Mouse (Mus musculus) limb, embryonic 10.5 days (tissue): Measurements from ENCODE around the gene Aagab. TPM values are rescaled to one million over a fixed set of nuclear protein-coding genes. Genes with fewer than 3 reads are reported as not detected.

Source experiments
- DNase-seq: peaks from one replicate; pipeline ENCODE4 v3.0.0-alpha.2; 2017; ENCODE audit warnings: low spot score
- H3K27ac ChIP-seq: fragments of 300-500 bp; sonication (generic); 2 replicates; pipeline ENCODE4 v1.5.1; 2016; ENCODE audit warnings: mild to moderate bottlenecking
- H3K27me3 ChIP-seq: fragments of 300-500 bp; sonication (generic); 2 replicates; pipeline ENCODE4 v1.6.1; 2016; ENCODE audit warnings: low read depth, mild to moderate bottlenecking; ENCODE audit not compliant: poor library complexity, severe bottlenecking
- H3K36me3 ChIP-seq: fragments of 300-500 bp; sonication (generic); 2 replicates; pipeline ENCODE4 v1.6.1; 2016; ENCODE audit warnings: mild to moderate bottlenecking, moderate library complexity
- H3K4me1 ChIP-seq: fragments of 300-500 bp; sonication (generic); 2 replicates; pipeline ENCODE4 v1.6.1; 2016
- H3K4me3 ChIP-seq: fragments of 300-500 bp; sonication (generic); 2 replicates; pipeline ENCODE4 v1.5.1; 2016; ENCODE audit warnings: mild to moderate bottlenecking, moderate library complexity
- H3K9me3 ChIP-seq: fragments of 300-500 bp; sonication (generic); replicated peaks from 2 replicates; pipeline ENCODE4 v1.6.1; 2016; ENCODE audit warnings: mild to moderate bottlenecking
- WGBS: fragments of 180-500 bp; shearing (Covaris S2); methylation state at CpG from one replicate; pipeline ENCODE4 v1.1.7; 2016; 5-methylcytosine and 5-hydroxymethylcytosine counted together
- polyA plus RNA-seq: library from polyadenylated mRNA; unstranded; fragments of >200 nt; fragmentation: Nextera tagmentation; extraction: Ambion mirVana; gene quantifications from 2 replicates; pipeline ENCODE4 v1.2.1, GENCODE M21; 2016

Aagab gene
- 36.8 and 45.4 TPM in 2 replicates for polyA plus RNA-seq

DNA sequence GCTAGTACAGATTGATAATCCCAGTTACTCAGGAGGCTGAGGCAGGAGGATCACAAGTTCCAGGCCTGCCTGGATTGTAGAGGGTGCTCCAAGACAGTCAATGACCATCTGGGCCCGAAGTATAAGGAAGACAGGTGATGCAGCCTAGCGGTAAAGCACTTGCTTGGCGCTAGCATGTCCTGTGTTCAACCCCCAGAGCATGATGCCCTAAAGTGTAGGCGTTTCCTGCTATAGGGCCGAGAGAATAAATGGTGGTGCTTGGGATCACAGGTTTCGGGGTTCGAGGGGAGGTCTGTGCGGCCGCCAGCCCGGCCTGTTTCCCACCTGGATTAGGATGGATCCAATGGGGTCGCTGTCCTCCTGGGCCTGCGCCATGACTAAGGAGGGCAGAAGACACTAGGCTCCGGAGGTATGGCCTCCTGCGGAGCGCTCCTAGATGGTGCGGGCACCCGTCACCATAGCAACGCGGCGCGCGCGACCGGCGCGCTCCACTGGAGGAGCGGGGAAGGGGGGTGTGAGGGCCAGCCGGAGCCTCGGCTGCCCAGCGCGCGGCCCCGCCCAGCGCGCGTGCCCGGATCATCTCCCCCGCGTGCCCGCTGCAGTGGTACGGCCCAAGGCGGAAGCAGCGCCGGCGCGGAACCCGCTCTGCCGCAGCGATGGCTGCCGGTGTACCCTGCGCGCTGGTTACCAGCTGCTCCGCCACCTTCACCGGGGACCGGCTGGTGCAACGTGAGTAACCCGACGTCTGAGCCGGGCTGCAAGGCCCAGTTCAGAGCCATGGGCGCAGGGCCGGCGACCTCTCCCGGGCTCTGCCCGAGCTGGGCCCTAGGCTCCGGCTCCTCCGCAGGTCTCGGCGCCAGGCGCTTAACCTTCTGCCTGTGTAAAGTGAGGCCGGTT is at the start of gene Aagab, which contains the start of gene Iqch:
Gene Aagab (plus strand): TSS at position 618 of the 897 bp plus-strand sequence.
Gene Iqch (minus strand): TSS at position 451 of the 897 bp plus-strand sequence.
- WGBS, result 2% methylated on average over 70 of the region's 70 CpGs

DNA sequence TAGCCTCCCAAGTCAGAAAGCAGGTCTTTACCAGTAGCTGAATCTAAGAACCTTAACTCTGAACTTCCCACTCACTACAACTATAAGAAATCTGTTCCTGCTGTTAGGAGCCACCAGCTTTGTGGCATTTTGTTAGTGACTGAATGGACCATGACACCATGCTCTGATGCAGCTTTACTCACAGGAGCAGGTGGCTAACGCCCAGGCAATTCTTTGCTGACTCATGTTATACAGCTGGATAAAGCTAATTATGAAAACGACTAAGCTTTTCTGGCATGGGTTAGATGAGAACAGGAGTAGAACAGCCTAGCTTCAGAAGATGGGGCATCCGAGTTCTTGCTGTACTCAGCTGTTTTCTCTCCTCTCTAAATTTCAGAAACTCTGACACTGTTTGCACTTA is 48.8 kb upstream of the Aagab start:
- no peak for DNase-seq
- H3K9me3 ChIP-seq, result no peaks in the 10 kb centered on the region
- H3K36me3 ChIP-seq, result no peaks in the 10 kb centered on the region
- no peak overlapping the region for H3K4me3 ChIP-seq
- 0 out of 2 replicates have a peak, but pooled peaks cover 5% of the 10 kb centered on the region for H3K4me1 ChIP-seq
- H3K27me3 ChIP-seq, result no peaks in the 10 kb centered on the region; the same call in 1 of the 2 replicates
- no peak overlapping the region for H3K27ac ChIP-seq
- WGBS, result 87% methylated on average over 3 of the region's 3 CpGs

More for the DNA sequence above, at the start of gene Aagab, which contains the start of gene Iqch:
- DNase-seq, result peak; percentile 98
- H3K36me3 ChIP-seq, result no peaks in the 10 kb centered on the region
- no peaks in the 10 kb centered on the region for H3K27me3 ChIP-seq
- H3K4me3 ChIP-seq, result peak within 1 kb of the TSS; percentile 96
- H3K27ac ChIP-seq, result peak within 1 kb of the TSS; percentile 89
- H3K4me1 ChIP-seq, result peaks cover 45% of the 10 kb centered on the region
- H3K9me3 ChIP-seq, result no peaks in the 10 kb centered on the region

DNA sequence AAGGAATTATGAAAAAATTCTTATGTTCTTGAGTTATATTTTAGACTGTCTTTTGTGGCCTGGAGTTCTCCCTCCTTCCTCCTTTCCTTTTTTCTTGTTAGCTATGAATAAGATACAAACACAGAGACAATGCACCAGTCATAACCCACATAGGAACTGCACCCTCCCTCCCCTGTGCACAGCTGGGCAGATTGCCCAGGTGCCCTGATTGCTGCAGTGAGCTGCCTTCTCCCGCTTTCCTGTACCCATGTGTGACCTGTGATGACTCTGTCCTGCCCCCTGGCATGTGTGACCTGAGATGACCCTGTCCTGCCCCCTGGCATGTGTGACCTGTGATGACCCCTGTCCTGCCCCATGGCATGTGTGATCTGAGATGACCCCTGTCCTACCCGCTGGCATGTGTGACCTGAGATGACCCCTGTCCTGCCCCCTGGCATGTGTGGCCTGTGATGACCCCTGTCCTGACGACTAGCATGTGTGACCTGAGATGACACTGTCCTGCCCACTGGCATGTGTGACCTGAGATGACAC is 46.9 kb upstream of the Aagab start:
- no peak overlapping the region for H3K27ac ChIP-seq
- 0 out of 2 replicates have a peak, but pooled peaks cover 3% of the 10 kb centered on the region for H3K4me1 ChIP-seq
- no peaks in the 10 kb centered on the region for H3K36me3 ChIP-seq
- no peaks in the 10 kb centered on the region for H3K27me3 ChIP-seq
- 71% methylated on average over 3 of the region's 3 CpGs for WGBS
- DNase-seq, result no peak
- no peaks in the 10 kb centered on the region for H3K9me3 ChIP-seq
- H3K4me3 ChIP-seq, result no peak overlapping the region

DNA sequence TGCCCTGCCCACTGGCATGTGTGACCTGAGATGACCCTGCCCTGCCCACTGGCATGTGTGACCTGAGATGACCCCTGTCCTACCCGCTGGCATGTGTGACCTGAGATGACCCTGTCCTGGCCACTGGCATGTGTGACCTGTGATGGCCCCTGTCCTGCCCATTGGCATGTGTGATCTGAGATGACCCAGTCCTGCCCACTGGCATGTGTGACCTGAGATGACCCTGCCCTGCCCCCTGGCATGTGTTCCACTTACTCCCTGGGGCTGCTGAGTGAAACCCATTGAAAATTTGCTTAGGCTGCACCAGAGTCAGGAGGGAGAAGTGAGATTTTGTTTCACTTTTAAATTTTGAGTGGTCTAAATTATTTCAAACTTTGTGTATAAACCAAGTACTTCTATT is 46.1 kb upstream of the Aagab start:
- H3K9me3 ChIP-seq, result no peaks in the 10 kb centered on the region
- H3K27ac ChIP-seq, result no peak overlapping the region
- no peaks in the 10 kb centered on the region for H3K27me3 ChIP-seq
- H3K4me3 ChIP-seq, result no peak overlapping the region
- no peaks in the 10 kb centered on the region for H3K36me3 ChIP-seq
- no peak for DNase-seq
- H3K4me1 ChIP-seq, result no peaks in the 10 kb centered on the region
- 87% methylated on average over 1 of the region's 1 CpGs for WGBS

DNA sequence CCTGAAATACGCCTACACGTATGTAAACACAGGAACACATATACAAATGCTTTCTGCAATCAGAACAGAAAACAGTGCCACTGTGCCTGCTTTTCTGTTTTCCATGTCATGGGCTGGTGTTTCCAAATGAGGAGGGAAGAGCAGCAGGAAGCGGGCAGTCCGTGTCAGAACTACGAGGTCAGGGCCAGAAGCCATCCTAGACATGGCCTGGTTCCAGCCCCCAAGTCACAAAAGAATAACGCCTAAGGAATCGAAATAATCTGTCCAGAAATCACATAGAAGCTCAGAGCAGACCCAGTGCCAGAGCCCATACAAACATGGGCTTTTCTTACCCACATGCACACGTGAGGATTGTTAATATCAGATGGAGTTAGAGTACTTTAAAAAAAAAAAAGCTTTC is 45.5 kb upstream of the Aagab start:
- no peak overlapping the region for H3K27ac ChIP-seq
- H3K4me1 ChIP-seq, result 0 out of 2 replicates have a peak, but pooled peaks cover 3% of the 10 kb centered on the region
- H3K9me3 ChIP-seq, result no peaks in the 10 kb centered on the region
- no peak overlapping the region for H3K4me3 ChIP-seq
- DNase-seq, result no peak
- 89% methylated on average over 8 of the region's 8 CpGs for WGBS
- H3K27me3 ChIP-seq, result no peaks in the 10 kb centered on the region
- no peaks in the 10 kb centered on the region for H3K36me3 ChIP-seq

DNA sequence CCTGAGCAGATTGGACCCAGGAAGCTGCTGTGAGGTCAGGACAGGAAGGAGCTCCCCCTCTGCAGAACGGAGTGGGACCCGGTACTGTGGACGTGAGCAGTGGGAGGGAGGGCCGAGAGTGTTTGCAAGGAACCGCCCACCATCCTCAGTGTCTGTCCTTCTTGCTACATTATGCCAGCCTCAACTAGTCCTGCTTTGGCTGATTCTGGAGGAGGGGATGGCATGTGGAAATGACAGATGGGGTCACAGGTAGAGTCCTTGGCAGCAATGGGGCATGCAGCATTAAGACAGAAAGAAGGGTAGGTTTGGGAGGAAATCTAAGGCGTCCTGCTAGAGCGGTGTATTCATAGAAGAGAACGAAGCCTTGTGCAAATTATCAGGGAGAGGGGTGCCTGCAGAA is 40.5 kb upstream of the Aagab start:
- no peaks in the 10 kb centered on the region for H3K27me3 ChIP-seq
- H3K9me3 ChIP-seq, result no peaks in the 10 kb centered on the region
- H3K4me1 ChIP-seq, result 0 out of 2 replicates have a peak, but pooled peaks cover 5% of the 10 kb centered on the region
- DNase-seq, result no peak
- no peaks in the 10 kb centered on the region for H3K36me3 ChIP-seq
- 72% methylated on average over 8 of the region's 8 CpGs for WGBS
- no peak overlapping the region for H3K27ac ChIP-seq
- no peak overlapping the region for H3K4me3 ChIP-seq

DNA sequence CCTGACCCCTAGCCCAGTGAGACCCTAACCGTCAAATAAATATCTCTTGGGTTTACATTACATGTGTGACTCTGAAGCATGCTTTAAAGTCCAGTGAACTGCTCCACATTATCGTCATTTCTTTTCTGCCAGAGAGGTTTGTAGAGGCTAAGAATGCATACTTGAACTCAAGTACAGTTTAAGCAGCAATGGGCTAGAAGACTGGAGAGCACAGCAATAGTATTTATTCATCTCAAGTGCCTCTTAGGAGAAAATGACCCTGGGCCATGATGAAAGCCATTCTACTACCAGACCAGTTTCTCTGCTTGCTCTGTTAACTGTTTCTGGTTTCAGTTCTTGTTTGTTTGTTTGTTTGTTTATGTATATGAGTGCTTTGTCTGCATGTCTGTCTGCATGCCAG is 39.0 kb upstream of the Aagab start:
- no peak overlapping the region for H3K27ac ChIP-seq
- no peaks in the 10 kb centered on the region for H3K9me3 ChIP-seq
- H3K36me3 ChIP-seq, result no peaks in the 10 kb centered on the region
- peaks cover 17% of the 10 kb centered on the region for H3K4me1 ChIP-seq
- no peak for DNase-seq
- H3K4me3 ChIP-seq, result no peak overlapping the region
- 97% methylated on average over 2 of the region's 2 CpGs for WGBS
- no peaks in the 10 kb centered on the region for H3K27me3 ChIP-seq

DNA sequence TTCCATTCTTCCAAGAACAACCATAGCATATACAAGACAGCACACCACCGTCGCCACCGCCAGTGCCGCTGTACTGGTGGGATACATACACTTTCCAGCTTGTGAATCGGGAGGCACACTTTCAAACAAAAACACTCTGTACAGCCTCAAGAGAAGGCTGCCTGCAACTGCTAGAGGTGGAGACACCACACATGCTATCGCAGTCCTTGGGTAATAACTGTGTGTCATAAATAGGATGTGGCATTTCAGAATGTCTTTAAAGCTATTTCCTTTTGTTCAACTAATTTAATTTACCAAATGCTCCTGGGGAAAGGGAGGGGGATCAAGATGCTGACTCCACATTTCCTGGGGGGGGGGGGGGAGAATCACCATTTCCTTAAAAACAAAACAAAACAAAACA is 34.1 kb upstream of the Aagab start:
- 88% methylated on average over 6 of the region's 6 CpGs for WGBS
- Histone ChIP-seq H3K27ac (0 out of 2 replicates have a peak overlapping the region, but pooled peaks have one; percentile 19), H3K27me3 (no peaks in the 10 kb centered on the region), H3K4me1 (peaks cover 39% of the 10 kb centered on the region), H3K4me3 (no peak overlapping the region), H3K9me3 (no peaks in the 10 kb centered on the region), H3K36me3 (no peaks in the 10 kb centered on the region)
- DNase-seq, result no peak

DNA sequence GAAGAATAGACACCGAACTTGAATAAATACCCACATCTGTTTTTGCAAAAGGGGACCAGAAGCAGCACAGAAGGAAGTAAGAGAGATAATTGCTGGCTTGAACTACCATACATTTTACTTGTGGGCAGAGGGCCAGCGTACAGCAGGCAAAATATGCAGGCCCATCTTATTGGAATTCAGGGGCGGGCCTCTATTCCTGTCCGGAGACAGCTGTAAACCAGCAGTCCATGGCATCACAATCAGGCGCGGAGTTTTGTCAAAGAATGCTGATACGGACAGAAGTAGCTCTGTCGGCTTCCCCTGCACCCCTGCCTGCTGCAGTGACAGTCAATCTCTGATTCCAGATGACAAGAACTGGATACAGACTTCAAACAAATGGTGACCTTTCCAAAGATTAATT is 33.7 kb upstream of the Aagab start:
- no peaks in the 10 kb centered on the region for H3K9me3 ChIP-seq
- H3K27me3 ChIP-seq, result no peaks in the 10 kb centered on the region
- no peak overlapping the region for H3K4me3 ChIP-seq
- 46% methylated on average over 8 of the region's 8 CpGs for WGBS
- no peak overlapping the region for H3K27ac ChIP-seq
- DNase-seq, result no peak
- H3K36me3 ChIP-seq, result no peaks in the 10 kb centered on the region
- peaks cover 39% of the 10 kb centered on the region for H3K4me1 ChIP-seq

DNA sequence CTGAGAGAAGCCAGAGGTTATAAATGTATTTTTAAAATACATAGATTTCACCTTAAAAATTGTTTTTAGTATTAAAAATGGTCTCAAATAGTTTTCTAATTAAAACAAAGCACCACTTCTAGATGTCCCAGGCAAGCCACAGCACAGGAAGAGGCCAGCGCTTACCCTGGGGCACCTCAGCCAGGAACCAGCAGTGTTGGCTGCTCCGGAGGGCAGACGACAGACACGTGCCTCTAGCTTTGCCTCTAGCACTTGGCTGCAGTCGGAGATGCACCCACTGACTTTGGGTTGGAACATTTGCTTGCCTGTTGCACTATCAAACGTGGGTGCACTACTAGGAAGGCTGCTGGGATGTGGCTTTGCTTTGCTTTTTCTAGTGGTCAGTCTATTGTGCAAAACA is 30.6 kb upstream of the Aagab start:
- Histone ChIP-seq H3K27me3 (no peaks in the 10 kb centered on the region), H3K4me1 (peaks cover 45% of the 10 kb centered on the region), H3K27ac (0 out of 2 replicates have a peak overlapping the region, but pooled peaks have one; percentile 5), H3K9me3 (no peaks in the 10 kb centered on the region), H3K4me3 (no peak overlapping the region), H3K36me3 (no peaks in the 10 kb centered on the region)
- DNase-seq, result peak; percentile 42
- 32% methylated on average over 6 of the region's 6 CpGs for WGBS

DNA sequence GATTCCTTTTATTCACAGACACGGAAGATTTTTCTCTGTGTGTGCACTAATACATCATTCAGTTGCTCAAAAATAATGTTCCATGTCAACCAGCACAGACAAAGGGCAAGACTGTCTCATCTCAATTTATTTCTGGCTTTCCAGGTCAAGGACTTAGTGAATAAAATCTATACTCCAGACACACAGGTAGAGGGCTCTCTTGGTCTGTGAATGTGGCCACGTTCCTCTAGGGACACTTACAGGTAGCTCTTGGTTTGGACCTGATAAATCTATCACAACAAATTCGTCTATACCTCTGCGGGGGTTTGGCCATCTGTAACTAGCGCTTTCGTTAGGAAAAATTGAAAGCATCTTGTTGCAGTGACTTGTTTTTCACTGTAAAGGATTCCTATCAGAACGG is 29.6 kb upstream of the Aagab start:
- H3K9me3 ChIP-seq, result no peaks in the 10 kb centered on the region
- H3K4me1 ChIP-seq, result peaks cover 40% of the 10 kb centered on the region
- no peak for DNase-seq
- WGBS, result 78% methylated on average over 7 of the region's 7 CpGs
- 0 out of 2 replicates have a peak, but pooled peaks cover 5% of the 10 kb centered on the region for H3K27me3 ChIP-seq
- no peak overlapping the region for H3K27ac ChIP-seq
- no peak overlapping the region for H3K4me3 ChIP-seq
- no peaks in the 10 kb centered on the region for H3K36me3 ChIP-seq

DNA sequence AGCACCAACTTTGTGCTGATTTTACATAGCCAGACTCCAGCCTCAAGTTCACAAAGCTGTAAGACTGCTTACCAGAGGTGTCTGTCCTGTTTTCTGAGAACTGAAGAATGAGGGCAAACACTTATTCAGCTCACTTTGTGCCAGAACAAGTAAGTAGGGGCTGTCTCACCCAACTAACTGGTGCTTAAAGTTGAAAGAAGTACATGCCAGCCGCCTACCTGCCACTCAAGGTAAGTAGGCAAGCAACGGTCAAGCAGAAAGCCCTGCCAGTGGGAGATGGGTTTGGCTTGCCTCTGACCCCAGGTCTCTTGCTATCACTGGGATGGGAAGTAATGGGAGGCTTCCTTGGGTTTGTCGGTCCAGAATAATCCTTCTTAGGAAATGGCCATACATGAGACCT is 25.0 kb upstream of the Aagab start:
- 91% methylated on average over 3 of the region's 3 CpGs for WGBS

DNA sequence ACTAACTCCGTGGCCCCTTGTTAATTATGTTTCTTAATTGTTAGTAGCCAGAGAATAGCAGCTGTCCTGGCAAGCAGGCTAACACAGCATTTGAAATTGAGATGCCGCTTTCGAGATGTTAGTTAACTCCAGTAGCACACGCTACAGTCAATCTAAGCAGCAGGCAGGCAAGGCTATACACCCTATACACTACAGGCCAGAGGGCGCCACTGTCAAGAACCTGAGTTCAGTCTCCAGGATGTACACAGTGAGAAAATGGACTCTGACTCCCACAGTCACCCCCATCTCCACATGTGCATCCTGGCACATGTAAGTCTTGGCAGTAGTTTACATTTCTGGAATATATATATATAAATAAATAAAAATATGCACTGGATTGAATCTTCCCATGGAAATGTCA is 22.8 kb upstream of the Aagab start:
- Histone ChIP-seq H3K9me3 (no peaks in the 10 kb centered on the region), H3K36me3 (no peaks in the 10 kb centered on the region), H3K27me3 (0 out of 2 replicates have a peak, but pooled peaks cover 11% of the 10 kb centered on the region), H3K4me1 (0 out of 2 replicates have a peak, but pooled peaks cover 10% of the 10 kb centered on the region), H3K27ac (no peak overlapping the region), H3K4me3 (no peak overlapping the region)
- no peak for DNase-seq
- WGBS, result 86% methylated on average over 5 of the region's 5 CpGs

More for the DNA sequence above, 25.0 kb upstream of the Aagab start:
- no peak for DNase-seq
- Histone ChIP-seq H3K27ac (no peak overlapping the region), H3K27me3 (0 out of 2 replicates have a peak, but pooled peaks cover 11% of the 10 kb centered on the region), H3K4me3 (no peak overlapping the region), H3K36me3 (no peaks in the 10 kb centered on the region), H3K9me3 (no peaks in the 10 kb centered on the region), H3K4me1 (0 out of 2 replicates have a peak, but pooled peaks cover 18% of the 10 kb centered on the region)
